Mouse (Mus musculus): ENCODE results near the gene Gm2056. TPM values are rescaled to one million over a fixed set of nuclear protein-coding genes. Genes with fewer than 3 reads are reported as not detected.

The Gm2056 gene
- polyA plus RNA-seq (2017; shearing (Covaris generic)): not detected

DNA sequence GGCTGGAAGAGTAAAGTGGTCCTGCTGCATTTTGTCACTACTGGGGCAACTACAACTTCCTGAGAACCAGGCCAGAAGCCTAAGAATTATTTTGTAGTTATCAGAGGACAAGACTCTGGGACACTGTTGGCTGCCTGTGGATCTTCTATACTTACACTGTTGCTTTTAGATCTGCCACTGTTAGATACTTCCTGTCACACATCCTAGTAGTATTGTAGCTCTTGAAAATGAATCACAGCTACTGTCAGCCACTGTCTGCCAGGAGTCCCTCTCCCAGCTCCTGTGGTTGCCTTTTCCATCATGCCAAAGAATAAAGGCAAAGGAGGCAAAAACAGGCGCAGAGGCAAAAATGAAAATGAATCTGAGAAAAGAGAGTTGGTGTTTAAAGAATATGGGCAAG lies at the start of gene Gm2056:
Gene Gm2056, plus strand, starts transcription at position 301 of the 400 bp plus-strand sequence.

DNA sequence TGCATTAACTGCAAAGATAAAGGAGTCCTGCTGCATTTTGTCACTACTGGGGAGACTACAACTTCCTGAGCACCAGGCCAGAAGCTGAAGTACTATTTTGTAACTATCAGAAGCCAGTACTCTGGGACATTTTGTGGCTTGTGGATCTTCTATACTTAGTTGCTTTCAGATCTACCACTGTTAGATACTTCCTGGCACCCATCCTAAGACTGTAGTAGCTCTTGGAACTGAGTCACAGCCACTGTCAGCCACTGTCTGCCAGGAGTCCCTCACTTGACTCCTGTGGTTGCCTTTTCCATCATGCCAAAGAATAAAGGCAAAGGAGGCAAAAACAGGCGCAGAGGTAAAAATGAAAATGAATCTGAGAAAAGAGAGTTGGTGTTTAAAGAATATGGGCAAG lies 15.3 kb upstream of the Gm2056 start, which contains the start of gene Gm2075:
Gene Gm2075, plus strand, starts transcription at position 301 of the 400 bp plus-strand sequence.

DNA sequence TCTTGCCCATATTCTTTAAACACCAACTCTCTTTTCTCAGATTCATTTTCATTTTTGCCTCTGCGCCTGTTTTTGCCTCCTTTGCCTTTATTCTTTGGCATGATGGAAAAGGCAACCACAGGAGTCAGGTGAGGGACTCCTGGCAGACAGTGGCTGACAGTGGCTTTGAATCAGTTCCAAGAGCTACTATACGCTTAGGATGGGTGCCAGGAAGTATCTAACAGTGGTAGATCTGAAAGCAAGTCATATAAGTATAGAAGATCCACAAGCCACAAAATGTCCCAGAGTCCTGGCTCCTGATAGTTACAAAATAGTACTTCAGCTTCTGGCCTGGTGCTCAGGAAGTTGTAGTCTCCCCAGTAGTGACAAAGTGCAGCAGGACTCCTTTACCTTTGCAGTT lies 8.1 kb upstream of the Gm2056 start, which contains the start of gene Gm6803:
Gene Gm6803, minus strand, starts transcription at position 101 of the 400 bp plus-strand sequence.

Other genes starting within 250 kb of the Gm2056 start
- 1.2 TPM for gene Gm21936, start 231.5 kb upstream of the Gm2056 start, polyA plus RNA-seq (2017; shearing (Covaris generic))
- 1.1 TPM for gene BB287469, start 210.4 kb upstream of the Gm2056 start, polyA plus RNA-seq (2017; shearing (Covaris generic))
- 0.95 TPM for gene Gm2001, start 184.7 kb upstream of the Gm2056 start, polyA plus RNA-seq (2017; shearing (Covaris generic))
- not detected for gene Gm2016, start 152.9 kb upstream of the Gm2056 start, polyA plus RNA-seq (2017; shearing (Covaris generic))
- gene Gm2022, start 131.6 kb upstream of the Gm2056 start, polyA plus RNA-seq (2017; shearing (Covaris generic)): not detected
- not detected for gene Gm2035, start 107.1 kb upstream of the Gm2056 start, polyA plus RNA-seq (2017; shearing (Covaris generic))
- not detected for gene Gm2042, start 72.9 kb upstream of the Gm2056 start, polyA plus RNA-seq (2017; shearing (Covaris generic))
- not detected for gene Gm2075, start 15.2 kb upstream of the Gm2056 start, polyA plus RNA-seq (2017; shearing (Covaris generic))
- not detected for gene Gm6803, start 8.2 kb upstream of the Gm2056 start, polyA plus RNA-seq (2017; shearing (Covaris generic))
- gene Gm16368, start 56.7 kb downstream of the Gm2056 start, polyA plus RNA-seq (2017; shearing (Covaris generic)): not detected
- gene Gm10436, start 155.1 kb downstream of the Gm2056 start, polyA plus RNA-seq (2017; shearing (Covaris generic)): not detected
- not detected for gene Gm8332, start 223.1 kb downstream of the Gm2056 start, polyA plus RNA-seq (2017; shearing (Covaris generic))
- 0.32 TPM for gene Gm5662, start 247.5 kb downstream of the Gm2056 start, polyA plus RNA-seq (2017; shearing (Covaris generic))

All from effector memory CD4-positive, alpha-beta T cell, adult 7 months (primary cell).